Mouse (Mus musculus): Measurements from ENCODE around the gene Myo5a. TPM values are rescaled to one million over a fixed set of nuclear protein-coding genes. Genes with fewer than 3 reads are reported as not detected.

The Myo5a gene
- polyA plus RNA-seq, 1 experiment = 11.1 TPM

GRCm38 (mm10) chr9:75193858-75194257 is 123.0 kb downstream of the Myo5a start:
- no peak overlapping the region for H3K4me3 ChIP-seq (ENCODE audit: extremely low read depth, insufficient read depth, insufficient read length)
- no peaks in the 10 kb centered on the region for H3K4me1 ChIP-seq (ENCODE audit: control insufficient read depth, insufficient read depth, insufficient read length)
- H3K27ac ChIP-seq (ENCODE audit: insufficient read depth, low read length) = no peak overlapping the region
- WGBS = 93% methylated on average over 4 of the region's 4 CpGs
- no peak for TF ChIP-seq CTCF (IDR thresholded peaks at IDR 0.05; ENCODE audit: extremely low read depth, insufficient read depth, insufficient read length, insufficient replicate concordance)
- TF ChIP-seq POLR2A (IDR thresholded peaks at IDR 0.05; ENCODE audit: low read depth, low read length) = no peak
- peaks cover 12% of the 10 kb centered on the region for H3K36me3 ChIP-seq (ENCODE audit: control insufficient read depth, insufficient read depth, low read length)
- no peak for DNase-seq (ENCODE audit: low read depth in 1 of 2, low spot score in 2 of 2)
- H3K27me3 ChIP-seq (ENCODE audit: control insufficient read depth, insufficient read depth, low read length) = no peaks in the 10 kb centered on the region

GRCm38 (mm10) chr9:75196335-75196734 is 125.5 kb downstream of the Myo5a start:
- Histone ChIP-seq H3K27ac (ENCODE audit: insufficient read depth, low read length) (no peak overlapping the region), H3K27me3 (ENCODE audit: control insufficient read depth, insufficient read depth, low read length) (no peaks in the 10 kb centered on the region), H3K4me3 (ENCODE audit: extremely low read depth, insufficient read depth, insufficient read length) (no peak overlapping the region), H3K4me1 (ENCODE audit: control insufficient read depth, insufficient read depth, insufficient read length) (no peaks in the 10 kb centered on the region), H3K36me3 (ENCODE audit: control insufficient read depth, insufficient read depth, low read length) (peaks cover 19% of the 10 kb centered on the region)
- DNase-seq (ENCODE audit: low read depth in 1 of 2, low spot score in 2 of 2) = no peak
- WGBS = 22% methylated on average over 2 of the region's 2 CpGs
- TF ChIP-seq POLR2A (IDR thresholded peaks at IDR 0.05; ENCODE audit: low read depth, low read length) (no peak), CTCF (IDR thresholded peaks at IDR 0.05; ENCODE audit: extremely low read depth, insufficient read depth, insufficient read length, insufficient replicate concordance) (no peak)

GRCm38 (mm10) chr9:75197297-75197696 is 126.5 kb downstream of the Myo5a start:
- no peak for TF ChIP-seq POLR2A (IDR thresholded peaks at IDR 0.05; ENCODE audit: low read depth, low read length)
- peak; percentile 21; the same call in 1 of the 2 replicates for TF ChIP-seq CTCF (IDR thresholded peaks at IDR 0.05; ENCODE audit: extremely low read depth, insufficient read depth, insufficient read length, insufficient replicate concordance)
- H3K4me3 ChIP-seq (ENCODE audit: extremely low read depth, insufficient read depth, insufficient read length) = no peak overlapping the region
- no peaks in the 10 kb centered on the region for H3K4me1 ChIP-seq (ENCODE audit: control insufficient read depth, insufficient read depth, insufficient read length)
- 89% methylated on average over 6 of the region's 6 CpGs for WGBS
- H3K27ac ChIP-seq (ENCODE audit: insufficient read depth, low read length) = no peak overlapping the region
- peak in 1 of 2 experiments; percentile 16 for DNase-seq (ENCODE audit: low read depth in 1 of 2, low spot score in 2 of 2)
- H3K36me3 ChIP-seq (ENCODE audit: control insufficient read depth, insufficient read depth, low read length) = peaks cover 19% of the 10 kb centered on the region
- no peaks in the 10 kb centered on the region for H3K27me3 ChIP-seq (ENCODE audit: control insufficient read depth, insufficient read depth, low read length)

GRCm38 (mm10) chr9:75201506-75201905 is 130.7 kb downstream of the Myo5a start:
- 81% methylated on average over 1 of the region's 1 CpGs for WGBS
- Histone ChIP-seq H3K27ac (ENCODE audit: insufficient read depth, low read length) (no peak overlapping the region), H3K4me3 (ENCODE audit: extremely low read depth, insufficient read depth, insufficient read length) (no peak overlapping the region), H3K36me3 (ENCODE audit: control insufficient read depth, insufficient read depth, low read length) (peaks cover 19% of the 10 kb centered on the region), H3K27me3 (ENCODE audit: control insufficient read depth, insufficient read depth, low read length) (no peaks in the 10 kb centered on the region), H3K4me1 (ENCODE audit: control insufficient read depth, insufficient read depth, insufficient read length) (no peaks in the 10 kb centered on the region)
- TF ChIP-seq POLR2A (IDR thresholded peaks at IDR 0.05; ENCODE audit: low read depth, low read length) = no peak
- no peak for TF ChIP-seq CTCF (IDR thresholded peaks at IDR 0.05; ENCODE audit: extremely low read depth, insufficient read depth, insufficient read length, insufficient replicate concordance)
- DNase-seq (ENCODE audit: low read depth in 1 of 2, low spot score in 2 of 2) = no peak

GRCm38 (mm10) chr9:75202036-75202435 is 131.2 kb downstream of the Myo5a start:
- WGBS = 91% methylated on average over 2 of the region's 2 CpGs

GRCm38 (mm10) chr9:75209246-75209645 is 138.4 kb downstream of the Myo5a start:
- WGBS = 83% methylated on average over 1 of the region's 1 CpGs
- no peak for DNase-seq (ENCODE audit: low read depth in 1 of 2, low spot score in 2 of 2)
- peaks cover 16% of the 10 kb centered on the region for H3K36me3 ChIP-seq (ENCODE audit: control insufficient read depth, insufficient read depth, low read length)

More at GRCm38 (mm10) chr9:75202036-75202435, 131.2 kb downstream of the Myo5a start:
- no peak for DNase-seq (ENCODE audit: low read depth in 1 of 2, low spot score in 2 of 2)
- Histone ChIP-seq H3K36me3 (ENCODE audit: control insufficient read depth, insufficient read depth, low read length) (peaks cover 19% of the 10 kb centered on the region), H3K4me1 (ENCODE audit: control insufficient read depth, insufficient read depth, insufficient read length) (no peaks in the 10 kb centered on the region), H3K27me3 (ENCODE audit: control insufficient read depth, insufficient read depth, low read length) (no peaks in the 10 kb centered on the region), H3K27ac (ENCODE audit: insufficient read depth, low read length) (no peak overlapping the region), H3K4me3 (ENCODE audit: extremely low read depth, insufficient read depth, insufficient read length) (no peak overlapping the region)
- no peak for TF ChIP-seq CTCF (IDR thresholded peaks at IDR 0.05; ENCODE audit: extremely low read depth, insufficient read depth, insufficient read length, insufficient replicate concordance)
- TF ChIP-seq POLR2A (IDR thresholded peaks at IDR 0.05; ENCODE audit: low read depth, low read length) = no peak

GRCm38 (mm10) chr9:75210269-75210668 is 139.5 kb downstream of the Myo5a start:
- no peak overlapping the region for H3K4me3 ChIP-seq (ENCODE audit: extremely low read depth, insufficient read depth, insufficient read length)
- no peak for DNase-seq (ENCODE audit: low read depth in 1 of 2, low spot score in 2 of 2)
- H3K27me3 ChIP-seq (ENCODE audit: control insufficient read depth, insufficient read depth, low read length) = no peaks in the 10 kb centered on the region
- 91% methylated on average over 2 of the region's 2 CpGs for WGBS
- H3K4me1 ChIP-seq (ENCODE audit: control insufficient read depth, insufficient read depth, insufficient read length) = no peaks in the 10 kb centered on the region
- H3K27ac ChIP-seq (ENCODE audit: insufficient read depth, low read length) = no peak overlapping the region
- TF ChIP-seq POLR2A (IDR thresholded peaks at IDR 0.05; ENCODE audit: low read depth, low read length) (no peak), CTCF (IDR thresholded peaks at IDR 0.05; ENCODE audit: extremely low read depth, insufficient read depth, insufficient read length, insufficient replicate concordance) (no peak)
- peaks cover 19% of the 10 kb centered on the region for H3K36me3 ChIP-seq (ENCODE audit: control insufficient read depth, insufficient read depth, low read length)

More at GRCm38 (mm10) chr9:75209246-75209645, 138.4 kb downstream of the Myo5a start:
- no peak for TF ChIP-seq CTCF (IDR thresholded peaks at IDR 0.05; ENCODE audit: extremely low read depth, insufficient read depth, insufficient read length, insufficient replicate concordance)
- no peak for TF ChIP-seq POLR2A (IDR thresholded peaks at IDR 0.05; ENCODE audit: low read depth, low read length)
- Histone ChIP-seq H3K27ac (ENCODE audit: insufficient read depth, low read length) (no peak overlapping the region), H3K4me1 (ENCODE audit: control insufficient read depth, insufficient read depth, insufficient read length) (no peaks in the 10 kb centered on the region), H3K27me3 (ENCODE audit: control insufficient read depth, insufficient read depth, low read length) (no peaks in the 10 kb centered on the region), H3K4me3 (ENCODE audit: extremely low read depth, insufficient read depth, insufficient read length) (no peak overlapping the region)

Measured in spleen, adult 2 months (tissue).